Mouse (Mus musculus) lung, postnatal 0 days (tissue): ENCODE data around the gene Tulp4.

Experiments
- CTCF ChIP-seq: IDR thresholded peaks from 2 replicates; pipeline ENCODE4 v1.5.1; 2016; ENCODE audit warnings: antibody characterized with exemption, mild to moderate bottlenecking
- EP300 ChIP-seq: IDR thresholded peaks from 2 replicates; pipeline ENCODE4 v1.6.1; 2016; ENCODE audit warnings: antibody characterized with exemption, mild to moderate bottlenecking, control low read depth

- TF ChIP-seq CTCF = no peak
- TF ChIP-seq EP300 = no peak
Measured at GRCm38 (mm10) chr17:6067613-6068012, 38.6 kb upstream of the Tulp4 start.
